Mouse (Mus musculus): ENCODE measurements around the gene Selenov.

DNA sequence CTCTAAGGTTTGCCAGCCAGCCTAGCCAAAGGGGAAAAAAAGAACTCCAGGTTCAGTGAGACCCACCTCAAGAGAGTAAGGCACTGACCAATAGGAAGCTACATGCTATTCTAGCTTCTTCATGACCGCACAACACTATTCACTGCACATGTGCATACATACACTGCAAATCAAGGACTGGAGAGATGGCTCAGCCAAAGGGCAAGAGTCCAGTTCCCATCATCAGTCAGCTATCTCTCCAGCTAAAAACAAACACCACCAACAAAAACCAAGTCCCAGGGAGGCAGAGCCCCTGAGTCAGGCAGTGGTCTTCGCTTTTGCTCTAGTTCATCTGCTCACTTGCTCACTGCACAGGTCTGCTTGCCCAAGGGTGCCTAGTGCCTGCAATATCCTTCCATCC lies 37.3 kb upstream of the Selenov start:
- TF ChIP-seq GATA1 (IDR thresholded peaks at IDR 0.05; ENCODE audit: low read length): no peak
- TF ChIP-seq TAL1 (IDR thresholded peaks at IDR 0.05; ENCODE audit: low read length): no peak

All from erythroblast, embryonic 14.5 days (primary cell).